Mouse (Mus musculus) lung, adult 2 months (tissue): ENCODE measurements at regions not wholly inside any gene's neighbourhood (a gene's known extent, or its start where the extent isn't known, plus 50 kb on each side); places are given as distances from the start of the nearest gene placed in this dataset.
"Not testable (repeated sequence)": the region's sequence is repeated elsewhere in the genome, so short reads cannot be mapped to it uniquely, and the experiment has no call there.

ENCODE experiments used
- CTCF ChIP-seq: fragments of 200-500 bp; IDR thresholded peaks from 2 replicates; pipeline ENCODE4 v1.5.1; 2011; ENCODE audit warnings: mild to moderate bottlenecking, low read length, control low read depth; ENCODE audit not compliant: insufficient read depth
- POLR2A ChIP-seq: fragments of 200-500 bp; IDR thresholded peaks from 2 replicates; pipeline ENCODE4 v1.6.1; 2011; ENCODE audit warnings: low read depth, mild to moderate bottlenecking, control low read depth, low read length, borderline replicate concordance; ENCODE audit errors: extremely low read depth

GRCm38 (mm10) chr2:11099834-11100622 is 71.9 kb upstream of the Prkcq start:
- TF ChIP-seq POLR2A, CTCF: not testable (repeated sequence)
